In the genomic region with DNA sequence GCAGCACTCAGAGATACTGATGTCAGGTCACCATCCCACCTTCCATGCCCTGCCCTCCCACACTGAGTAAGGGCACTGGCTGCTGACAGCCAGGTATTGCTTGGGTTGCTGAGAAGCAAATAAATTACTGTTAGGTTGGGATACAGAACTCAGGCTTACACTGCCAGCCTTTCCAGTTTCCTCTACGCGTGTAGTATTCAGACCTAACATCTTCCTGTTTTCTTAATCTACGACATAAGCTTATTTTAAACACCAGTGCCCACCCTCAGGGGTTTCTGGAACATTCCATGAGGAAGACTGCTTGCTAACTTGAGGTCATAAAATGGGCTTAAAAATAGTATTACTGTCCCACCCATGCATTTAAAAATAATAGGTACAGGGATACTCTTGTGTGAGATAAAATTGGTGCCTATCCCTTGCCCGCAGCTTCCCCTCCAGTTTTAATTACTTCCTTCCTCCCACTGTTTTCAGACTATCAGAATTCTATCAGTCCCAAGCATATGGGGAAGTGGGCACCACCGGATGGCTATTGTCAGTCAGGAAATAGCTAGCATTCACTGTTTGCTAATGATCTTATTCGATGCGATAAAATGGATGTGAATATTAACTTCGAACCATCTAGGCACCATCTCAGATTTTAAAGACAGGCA, we compare ENCODE assay signal across 22 mouse cellular contexts.
A peak's percentile ranks its signal among the peaks of the same experiment; 100 is the strongest.
DNase-seq lines count a peak whose midpoint lies in the region; ATAC-seq and TF ChIP-seq lines count a peak whose summit lies in the region.
"Had no signal": no experiment of that assay in that cellular context is flagged by ENCODE, and none has a peak within 500 bp of the region (broad histone marks: within the 10 kb centered on the region; RNA-seq: fewer than 3 reads in every experiment).

No protein-coding gene starts in this region.

- intact Hi-C loops in heart, adult 2 months (cut with DNase I), result no loop called here

- 0 out of 2 replicates have a peak, but pooled peaks have one; percentile 20 for ATAC-seq in liver, embryonic 11.5 days (replicated peaks; ENCODE audit: low FRiP score)
- ATAC-seq in hindbrain, embryonic 14.5 days (ENCODE audit: low FRiP score), result no peak
- ATAC-seq: intestine, embryonic 16.5 days; midbrain, embryonic 15.5 days had no signal

- no peaks in the 10 kb centered on the region for H3K79me2 ChIP-seq in heart, adult 2 months (replicated peaks; ENCODE audit: control insufficient read depth, insufficient read depth, low read length)

- H3K4me2 ChIP-seq in liver, embryonic 11.5 days, result no peak overlapping the region
- no peak overlapping the region for H3K4me2 ChIP-seq in hindbrain, embryonic 14.5 days (replicated peaks)
- H3K4me2 ChIP-seq: embryonic facial prominence, embryonic 15.5 days; heart, embryonic 11.5 days; hindbrain, embryonic 13.5 days; limb, embryonic 13.5 days; midbrain, embryonic 15.5 days had no signal

- TF ChIP-seq CTCF in heart, adult 2 months (IDR thresholded peaks at IDR 0.05), result no peak

- peaks cover 5% of the 10 kb centered on the region; the same call in 1 of the 2 replicates for H3K4me1 ChIP-seq in heart, embryonic 10.5 days
- H3K4me1 ChIP-seq in heart, adult 2 months (ENCODE audit: control insufficient read depth, insufficient read depth, low read length), result no peaks in the 10 kb centered on the region
- H3K4me1 ChIP-seq in liver, embryonic 11.5 days (replicated peaks; ENCODE audit: control insufficient read depth, insufficient read depth, low read length), result no peaks in the 10 kb centered on the region
- H3K4me1 ChIP-seq in hindbrain, embryonic 14.5 days (replicated peaks; ENCODE audit: control insufficient read depth, insufficient read depth, low read length), result no peaks in the 10 kb centered on the region
- H3K4me1 ChIP-seq in hindbrain, embryonic 10.5 days (replicated peaks), result peaks cover 4% of the 10 kb centered on the region; the same call in 1 of the 2 replicates
- H3K4me1 ChIP-seq: embryonic facial prominence, embryonic 15.5 days; hindbrain, embryonic 13.5 days; limb, embryonic 13.5 days had no signal

- 66% methylated on average over 8 of the region's 8 CpGs for WGBS in heart, embryonic 10.5 days
- 39% methylated on average over 8 of the region's 8 CpGs for WGBS in heart, adult 2 months
- WGBS in liver, embryonic 11.5 days, result 33% methylated on average over 8 of the region's 8 CpGs
- WGBS in hindbrain, embryonic 14.5 days, result 82% methylated on average over 8 of the region's 8 CpGs
- 85% methylated on average over 8 of the region's 8 CpGs for WGBS in hindbrain, embryonic 10.5 days

- no peak for DNase-seq in heart, embryonic 10.5 days (ENCODE audit: low spot score)
- no peak for DNase-seq in heart, adult 2 months
- DNase-seq in 416B (ENCODE audit: low read depth), result peak; percentile 79
- no peak for DNase-seq in liver, embryonic 11.5 days (ENCODE audit: low spot score)
- peak; percentile 48 for DNase-seq in lung, postnatal 36 days
- no peak for DNase-seq in hindbrain, embryonic 14.5 days (ENCODE audit: low spot score)
- DNase-seq in thymus, postnatal 36 days, result no peak
- DNase-seq in hindbrain, embryonic 10.5 days (ENCODE audit: low spot score), result no peak
- DNase-seq: adrenal gland, postnatal 14 days; cerebellum, adult 8-10 months; gastrocnemius, postnatal 14 days; kidney, postnatal 14 days; layer of hippocampus, adult 9-11 months; retina, postnatal 1 day; thymus, postnatal 25 days had no signal

- no peaks in the 10 kb centered on the region for H3K36me3 ChIP-seq in heart, embryonic 10.5 days
- no peaks in the 10 kb centered on the region for H3K36me3 ChIP-seq in heart, adult 2 months (ENCODE audit: control insufficient read depth, insufficient read depth, low read length)
- no peaks in the 10 kb centered on the region for H3K36me3 ChIP-seq in liver, embryonic 11.5 days (ENCODE audit: control insufficient read depth, insufficient read depth, low read length)
- H3K36me3 ChIP-seq in hindbrain, embryonic 14.5 days (replicated peaks; ENCODE audit: control insufficient read depth, insufficient read depth), result no peaks in the 10 kb centered on the region
- no peaks in the 10 kb centered on the region for H3K36me3 ChIP-seq in hindbrain, embryonic 10.5 days
- H3K36me3 ChIP-seq: embryonic facial prominence, embryonic 15.5 days; hindbrain, embryonic 13.5 days; limb, embryonic 13.5 days; midbrain, embryonic 15.5 days had no signal

- TF ChIP-seq POLR2A in heart, adult 2 months (IDR thresholded peaks at IDR 0.05; ENCODE audit: insufficient read depth, low read depth, low read length), result no peak

- H3K27ac ChIP-seq in heart, embryonic 10.5 days, result 0 out of 2 replicates have a peak overlapping the region, but pooled peaks have one; percentile 22
- H3K27ac ChIP-seq in heart, adult 2 months, result no peak overlapping the region
- H3K27ac ChIP-seq in liver, embryonic 11.5 days (ENCODE audit: low read depth, low read length), result no peak overlapping the region
- H3K27ac ChIP-seq in hindbrain, embryonic 14.5 days, result no peak overlapping the region
- no peak overlapping the region for H3K27ac ChIP-seq in hindbrain, embryonic 10.5 days
- H3K27ac ChIP-seq: embryonic facial prominence, embryonic 15.5 days; hindbrain, embryonic 13.5 days; limb, embryonic 13.5 days; midbrain, embryonic 15.5 days had no signal

- no peaks in the 10 kb centered on the region for H3K9me3 ChIP-seq in heart, embryonic 10.5 days
- no peaks in the 10 kb centered on the region for H3K9me3 ChIP-seq in liver, embryonic 11.5 days (ENCODE audit: control insufficient read depth, low read length)
- no peaks in the 10 kb centered on the region for H3K9me3 ChIP-seq in hindbrain, embryonic 14.5 days (ENCODE audit: control insufficient read depth, low read length)
- H3K9me3 ChIP-seq in hindbrain, embryonic 10.5 days, result no peaks in the 10 kb centered on the region
- H3K9me3 ChIP-seq: embryonic facial prominence, embryonic 15.5 days; hindbrain, embryonic 13.5 days; limb, embryonic 13.5 days; midbrain, embryonic 15.5 days had no signal

- no peak overlapping the region for H3K4me3 ChIP-seq in heart, embryonic 10.5 days
- H3K4me3 ChIP-seq in heart, adult 2 months, result no peak overlapping the region
- no peak overlapping the region for H3K4me3 ChIP-seq in liver, embryonic 11.5 days (ENCODE audit: low read depth, low read length)
- no peak overlapping the region for H3K4me3 ChIP-seq in hindbrain, embryonic 14.5 days (replicated peaks; ENCODE audit: low read length)
- H3K4me3 ChIP-seq in hindbrain, embryonic 10.5 days, result no peak overlapping the region
- H3K4me3 ChIP-seq: embryonic facial prominence, embryonic 15.5 days; hindbrain, embryonic 13.5 days; limb, embryonic 13.5 days; midbrain, embryonic 15.5 days had no signal

- no peak overlapping the region for H3K9ac ChIP-seq in heart, adult 2 months (ENCODE audit: low read depth, low read length)
- no peak overlapping the region for H3K9ac ChIP-seq in liver, embryonic 11.5 days (ENCODE audit: low read depth, low read length)
- no peak overlapping the region for H3K9ac ChIP-seq in hindbrain, embryonic 14.5 days
- H3K9ac ChIP-seq: embryonic facial prominence, embryonic 15.5 days; hindbrain, embryonic 13.5 days; limb, embryonic 13.5 days; midbrain, embryonic 15.5 days had no signal

- H3K27me3 ChIP-seq in heart, embryonic 10.5 days (ENCODE audit: insufficient read depth, poor library complexity, severe bottlenecking), result no peaks in the 10 kb centered on the region
- H3K27me3 ChIP-seq in heart, adult 2 months (ENCODE audit: control insufficient read depth, insufficient read depth, low read length), result no peaks in the 10 kb centered on the region
- no peaks in the 10 kb centered on the region for H3K27me3 ChIP-seq in liver, embryonic 11.5 days (replicated peaks; ENCODE audit: control insufficient read depth, insufficient read depth, low read length)
- H3K27me3 ChIP-seq in hindbrain, embryonic 14.5 days (ENCODE audit: control insufficient read depth, insufficient read depth, low read length), result no peaks in the 10 kb centered on the region
- no peaks in the 10 kb centered on the region for H3K27me3 ChIP-seq in hindbrain, embryonic 10.5 days (ENCODE audit: insufficient read depth, poor library complexity, severe bottlenecking)
- H3K27me3 ChIP-seq: CH12.LX; embryonic facial prominence, embryonic 15.5 days; hindbrain, embryonic 13.5 days; limb, embryonic 13.5 days; midbrain, embryonic 15.5 days had no signal

- TF ChIP-seq EP300 in heart, adult 2 months (IDR thresholded peaks at IDR 0.05; ENCODE audit: insufficient read depth, low read depth, low read length), result no peak

Comparison
In these comparisons a context has a peak if more than half of its experiments do, and no peak if none do; other contexts are left out.
1. DNase-seq: peak in 416B (single experiment) and lung, postnatal 36 days (single experiment); none in heart, embryonic 10.5 days (single experiment), heart, adult 2 months (0 of 2), liver, embryonic 11.5 days (single experiment), hindbrain, embryonic 14.5 days (single experiment), thymus, postnatal 36 days (0 of 2) and hindbrain, embryonic 10.5 days (single experiment).